Mouse (Mus musculus) c-Kit-positive CD71-positive TER-119-positive erythroid progenitor cells, embryonic 14.5 days (primary cell): ENCODE data around the gene Ahsg.
"Not testable (repeated sequence)": the region's sequence is repeated elsewhere in the genome, so short reads cannot be mapped to it uniquely, and the experiment has no call there.

Source experiments
- DNase-seq: peaks from one replicate; pipeline ENCODE4 v3.0.0-alpha.2; 2013; ENCODE audit warnings: low spot score

Ahsg gene

DNA sequence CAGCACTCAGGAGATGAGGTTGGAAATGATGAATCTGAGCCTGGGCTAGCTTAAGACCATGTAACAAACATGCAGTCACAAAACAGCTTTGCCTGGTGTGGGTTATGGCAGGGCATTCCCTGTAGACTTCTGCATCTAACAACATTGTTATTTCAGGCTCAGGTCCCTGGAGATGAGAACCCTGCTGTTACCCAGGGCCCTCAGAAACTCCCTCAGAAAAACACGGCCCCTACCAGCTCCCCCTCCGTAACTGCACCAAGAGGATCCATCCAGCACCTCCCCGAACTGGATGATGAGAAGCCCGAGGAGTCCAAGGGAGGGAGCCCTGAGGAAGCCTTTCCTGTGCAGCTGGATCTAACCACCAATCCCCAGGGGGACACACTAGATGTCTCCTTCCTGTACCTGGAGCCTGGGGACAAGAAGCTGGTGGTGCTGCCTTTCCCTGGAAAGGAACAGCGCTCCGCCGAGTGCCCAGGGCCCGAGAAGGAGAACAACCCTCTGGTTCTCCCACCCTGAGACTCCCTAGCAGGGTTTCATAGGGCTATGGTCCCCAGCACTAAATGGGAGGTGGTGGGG lies 48.1 kb downstream of the Ahsg start:
- DNase-seq, result no peak

DNA sequence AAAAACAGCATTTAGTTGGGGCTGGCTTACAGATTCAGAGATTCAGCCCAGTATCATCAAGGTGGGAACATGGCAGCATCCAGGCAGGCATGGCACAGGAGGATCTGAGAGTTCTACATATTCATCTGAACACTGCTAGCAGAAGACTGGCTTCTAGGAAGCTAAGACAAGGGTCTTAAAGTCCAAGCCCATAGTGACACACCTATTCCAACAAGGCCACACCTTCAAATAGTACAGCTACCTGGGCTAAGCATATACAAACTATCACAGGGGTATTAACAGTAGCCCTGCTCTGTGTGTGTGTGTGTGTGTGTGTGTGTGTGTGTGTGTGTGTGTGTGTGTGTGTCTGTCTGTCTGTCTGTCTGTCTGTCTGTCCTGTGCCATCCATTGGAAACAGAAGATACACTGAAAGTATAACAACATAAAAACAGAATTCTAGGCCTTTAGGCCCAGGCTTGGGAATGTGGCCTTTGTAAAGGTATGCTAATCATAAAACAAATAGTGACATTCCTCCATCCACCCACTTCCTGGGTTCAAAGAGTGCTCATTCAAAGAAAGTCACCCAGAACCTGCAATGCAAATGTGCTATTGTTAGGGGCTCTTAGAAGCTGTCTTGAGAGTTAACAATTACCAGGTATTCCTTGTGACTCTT lies 50.9 kb downstream of the Ahsg start:
- not testable (repeated sequence) for DNase-seq

DNA sequence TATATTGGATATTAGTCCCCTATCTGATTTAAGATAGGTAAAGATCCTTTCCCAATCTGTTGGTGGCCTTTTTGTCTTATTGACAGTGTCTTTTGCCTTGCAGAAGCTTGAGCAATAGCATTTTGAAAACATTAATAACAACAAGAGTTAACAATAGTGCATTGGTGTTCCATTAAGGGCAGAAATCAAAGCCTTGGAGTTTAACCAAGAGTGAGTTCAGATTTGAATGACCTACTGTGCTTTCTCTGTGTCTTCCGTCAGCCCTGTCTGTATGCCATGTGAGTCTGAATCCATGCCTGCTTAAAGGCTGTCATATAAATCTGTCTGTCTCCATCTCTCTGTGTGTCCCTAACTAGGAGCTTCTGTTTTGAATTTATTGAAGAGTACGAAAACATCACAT lies 56.3 kb downstream of the Ahsg start:
- no peak for DNase-seq
